Mouse (Mus musculus) stomach, embryonic 14.5 days (tissue): ENCODE results near the gene Pi4kb. TPM values are rescaled to one million over a fixed set of nuclear protein-coding genes. Genes with fewer than 3 reads are reported as not detected.
"Not testable (repeated sequence)": the region's sequence is repeated elsewhere in the genome, so short reads cannot be mapped to it uniquely, and the experiment has no call there.

Source experiments
- ATAC-seq: fragments of 200-750 bp; cut with Nextera tagmentation; 2 replicates; pipeline ENCODE4 v1.8.0; 2017; ENCODE audit warnings: low read depth, moderate TSS enrichment; ENCODE audit not compliant: insufficient number of reproducible peaks, insufficient read depth, low FRiP score
- H3K27ac ChIP-seq: fragments of 300-500 bp; sonication (generic); 2 replicates; pipeline ENCODE4 v1.5.1; 2014; ENCODE audit warnings: mild to moderate bottlenecking, low read length, moderate library complexity, mixed read lengths
- H3K27me3 ChIP-seq: fragments of 300-500 bp; sonication (generic); 2 replicates; pipeline ENCODE4 v1.6.1; 2014; ENCODE audit warnings: low read length, control low read depth, mixed read lengths; ENCODE audit not compliant: control insufficient read depth, insufficient read depth
- H3K36me3 ChIP-seq: fragments of 300-500 bp; sonication (generic); 2 replicates; pipeline ENCODE4 v1.6.1; 2014; ENCODE audit warnings: mild to moderate bottlenecking, control low read depth, low read length, moderate library complexity, mixed read lengths; ENCODE audit not compliant: control insufficient read depth, insufficient read depth
- H3K4me1 ChIP-seq: fragments of 300-500 bp; sonication (generic); 2 replicates; pipeline ENCODE4 v1.6.1; 2014; ENCODE audit warnings: low read length, control low read depth, mixed read lengths; ENCODE audit not compliant: control insufficient read depth, insufficient read depth
- H3K4me2 ChIP-seq: fragments of 300-500 bp; sonication (generic); replicated peaks from 2 replicates; pipeline ENCODE4 v1.6.1; 2014; ENCODE audit warnings: low read depth, low read length, control low read depth
- H3K4me3 ChIP-seq: fragments of 300-500 bp; sonication (generic); 2 replicates; pipeline ENCODE4 v1.5.1; 2014; ENCODE audit warnings: low read depth, low read length, control low read depth
- H3K9ac ChIP-seq: fragments of 300-500 bp; sonication (generic); replicated peaks from 2 replicates; pipeline ENCODE4 v1.6.1; 2014; ENCODE audit warnings: low read depth, mild to moderate bottlenecking, control low read depth, low read length, moderate library complexity, mixed read lengths
- H3K9me3 ChIP-seq: fragments of 300-500 bp; sonication (generic); 2 replicates; pipeline ENCODE4 v1.6.1; 2016; ENCODE audit warnings: low read depth, low read length, control low read depth; ENCODE audit not compliant: control insufficient read depth
- WGBS: fragments of 180-500 bp; shearing (Covaris S2); extraction: QIAGEN DNeasy Blood & Tissue Kit; methylation state at CpG from one replicate; pipeline ENCODE4 v1.1.7; 2014; 5-methylcytosine and 5-hydroxymethylcytosine counted together
- polyA plus RNA-seq: library from polyadenylated mRNA; unstranded; fragments of >200 nt; fragmentation: Nextera tagmentation; extraction: Ambion mirVana; gene quantifications from 2 replicates; pipeline ENCODE4 v1.2.1, GENCODE M21; 2014

The Pi4kb gene
- polyA plus RNA-seq, 1 experiment from 2014 or later, result 24.7 TPM

DNA sequence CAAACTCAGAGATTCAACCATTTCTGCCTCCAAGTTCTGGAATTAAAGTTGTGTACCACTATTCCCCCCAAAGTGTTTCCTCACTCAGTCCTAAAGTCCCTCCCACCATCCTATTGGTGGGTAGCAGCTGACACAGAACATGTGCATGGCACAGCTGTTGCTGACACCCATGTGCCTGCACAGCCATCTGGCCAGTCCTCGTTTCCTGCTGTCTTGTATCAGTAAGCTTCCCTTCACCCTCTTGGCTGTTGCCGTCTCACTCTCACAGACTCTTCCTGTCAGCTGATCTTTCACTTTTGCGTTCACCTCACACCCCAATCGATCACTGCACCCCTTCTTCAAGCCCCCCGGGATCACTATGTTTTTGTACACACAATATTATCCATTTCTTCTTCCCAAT, 53.2 kb downstream of the Pi4kb start:
- 34% methylated on average over 5 of the region's 5 CpGs for WGBS
- H3K4me2 ChIP-seq, result no peak overlapping the region
- no peak overlapping the region for H3K4me3 ChIP-seq
- ATAC-seq, result no peak
- no peaks in the 10 kb centered on the region for H3K27me3 ChIP-seq
- no peak overlapping the region for H3K27ac ChIP-seq
- no peak overlapping the region for H3K9ac ChIP-seq
- H3K36me3 ChIP-seq, result peaks cover 17% of the 10 kb centered on the region
- no peaks in the 10 kb centered on the region for H3K9me3 ChIP-seq
- H3K4me1 ChIP-seq, result peaks cover 12% of the 10 kb centered on the region; the same call in 1 of the 2 replicates

DNA sequence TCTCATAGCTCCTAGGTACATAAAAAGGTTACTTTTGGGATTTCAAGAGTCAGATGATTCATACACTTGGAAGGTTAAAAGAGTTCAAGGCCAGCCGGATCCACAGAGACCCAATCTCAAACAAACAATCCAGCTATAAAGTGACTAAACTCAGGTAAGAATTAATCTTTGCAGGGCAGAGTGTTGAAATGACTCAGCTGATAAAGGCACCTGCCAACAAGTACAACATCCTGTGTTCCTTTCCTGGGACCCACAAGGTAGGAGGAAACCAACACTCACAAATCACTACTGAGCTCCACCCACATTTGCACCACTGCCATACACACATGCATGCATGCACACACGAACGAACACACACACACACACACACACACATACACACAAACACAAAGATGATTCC, 54.1 kb downstream of the Pi4kb start:
- H3K9ac ChIP-seq, result no peak overlapping the region
- H3K4me1 ChIP-seq, result peaks cover 12% of the 10 kb centered on the region; the same call in 1 of the 2 replicates
- H3K4me3 ChIP-seq, result no peak overlapping the region
- H3K9me3 ChIP-seq, result no peaks in the 10 kb centered on the region
- peaks cover 26% of the 10 kb centered on the region for H3K36me3 ChIP-seq
- H3K27me3 ChIP-seq, result no peaks in the 10 kb centered on the region
- no peak overlapping the region for H3K4me2 ChIP-seq
- WGBS, result 65% methylated on average over 3 of the region's 3 CpGs
- ATAC-seq, result peak; percentile 30; the same call in 1 of the 2 replicates
- peak overlapping the region; percentile 21; the same call in 1 of the 2 replicates for H3K27ac ChIP-seq

DNA sequence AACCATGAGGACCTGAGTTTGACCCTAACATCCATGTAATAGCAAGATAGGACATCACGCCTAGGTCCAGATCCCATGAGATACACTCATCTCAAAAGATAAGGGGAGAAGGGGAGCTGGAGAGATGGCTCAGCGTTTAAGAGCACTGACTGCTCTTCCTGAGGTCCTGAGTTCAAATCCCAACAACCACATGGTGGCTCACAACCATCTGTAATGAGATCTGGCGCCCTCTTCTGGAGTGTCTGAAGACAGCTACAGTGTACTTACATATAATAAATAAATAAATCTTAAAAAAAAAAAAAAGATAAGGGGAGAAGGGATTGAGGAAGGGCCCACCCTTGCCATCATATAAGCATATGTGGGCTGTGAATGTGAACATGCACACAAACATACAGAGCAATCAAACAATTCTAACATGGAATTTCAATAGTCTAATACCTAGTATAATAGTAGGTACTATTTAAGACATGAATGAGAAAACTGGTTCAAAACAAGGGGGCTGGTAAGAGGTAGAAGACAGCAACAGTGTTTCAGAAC, 54.8 kb downstream of the Pi4kb start:
- H3K4me2 ChIP-seq, H3K4me3 ChIP-seq, H3K4me1 ChIP-seq, H3K27me3 ChIP-seq, H3K9me3 ChIP-seq, ATAC-seq, H3K9ac ChIP-seq: not testable (repeated sequence)
- WGBS, result 72% methylated on average over 3 of the region's 3 CpGs
- Histone ChIP-seq H3K27ac (peak overlapping the region; percentile 21; the same call in 1 of the 2 replicates), H3K36me3 (peaks cover 31% of the 10 kb centered on the region)

DNA sequence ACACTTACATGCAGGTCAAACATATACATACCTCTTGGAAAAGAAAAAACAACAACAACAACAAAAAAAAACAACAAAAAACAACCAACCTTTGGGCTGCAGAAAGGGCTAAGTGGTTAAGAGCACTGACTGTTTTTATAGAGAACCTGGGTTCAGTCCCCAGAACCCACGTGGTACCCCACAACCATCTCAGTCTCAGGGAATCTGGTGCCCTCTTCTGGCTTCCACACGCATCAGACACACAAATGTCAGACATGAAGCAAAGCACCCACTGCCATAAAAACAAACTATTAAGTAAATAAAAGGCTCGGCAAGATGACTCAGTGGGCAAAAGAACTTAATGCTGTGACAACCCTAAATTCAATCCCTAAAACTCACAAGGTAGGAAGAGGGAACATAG, 55.4 kb downstream of the Pi4kb start:
- no peak overlapping the region for H3K4me2 ChIP-seq
- H3K27ac ChIP-seq, result no peak overlapping the region
- no peaks in the 10 kb centered on the region for H3K27me3 ChIP-seq
- WGBS, result 66% methylated on average over 3 of the region's 3 CpGs
- H3K4me1 ChIP-seq, result peaks cover 3% of the 10 kb centered on the region; the same call in 1 of the 2 replicates
- H3K9ac ChIP-seq, result no peak overlapping the region
- H3K36me3 ChIP-seq, result peaks cover 37% of the 10 kb centered on the region
- ATAC-seq, result no peak
- no peaks in the 10 kb centered on the region for H3K9me3 ChIP-seq
- no peak overlapping the region for H3K4me3 ChIP-seq

DNA sequence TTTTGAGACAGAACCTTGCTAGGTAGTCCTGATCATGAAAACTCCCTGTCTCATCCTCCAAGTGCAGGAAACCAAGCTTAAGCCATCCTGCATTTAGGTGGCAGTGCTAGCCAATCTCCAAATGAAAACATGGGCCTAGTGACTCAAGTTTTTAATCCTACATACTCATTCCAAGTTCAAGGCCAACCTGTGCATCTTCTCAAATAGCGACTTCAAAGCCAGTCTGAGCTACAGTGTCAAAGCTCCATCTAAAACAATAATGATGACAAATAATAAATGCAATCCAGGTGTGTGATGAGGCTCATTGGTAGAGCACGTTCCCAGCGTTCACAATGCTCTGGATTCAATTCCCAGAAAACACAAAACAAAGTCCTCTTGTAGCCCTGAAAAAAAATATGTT, 67.1 kb downstream of the Pi4kb start:
- Histone ChIP-seq H3K4me2 (peak overlapping the region; percentile 66), H3K4me1 (peaks cover 5% of the 10 kb centered on the region; the same call in 1 of the 2 replicates), H3K4me3 (peak overlapping the region; percentile 91), H3K36me3 (peaks cover 15% of the 10 kb centered on the region), H3K27ac (no peak overlapping the region), H3K9ac (peak overlapping the region; percentile 68), H3K9me3 (no peaks in the 10 kb centered on the region), H3K27me3 (no peaks in the 10 kb centered on the region)
- no peak for ATAC-seq
- 11% methylated on average over 3 of the region's 3 CpGs for WGBS

DNA sequence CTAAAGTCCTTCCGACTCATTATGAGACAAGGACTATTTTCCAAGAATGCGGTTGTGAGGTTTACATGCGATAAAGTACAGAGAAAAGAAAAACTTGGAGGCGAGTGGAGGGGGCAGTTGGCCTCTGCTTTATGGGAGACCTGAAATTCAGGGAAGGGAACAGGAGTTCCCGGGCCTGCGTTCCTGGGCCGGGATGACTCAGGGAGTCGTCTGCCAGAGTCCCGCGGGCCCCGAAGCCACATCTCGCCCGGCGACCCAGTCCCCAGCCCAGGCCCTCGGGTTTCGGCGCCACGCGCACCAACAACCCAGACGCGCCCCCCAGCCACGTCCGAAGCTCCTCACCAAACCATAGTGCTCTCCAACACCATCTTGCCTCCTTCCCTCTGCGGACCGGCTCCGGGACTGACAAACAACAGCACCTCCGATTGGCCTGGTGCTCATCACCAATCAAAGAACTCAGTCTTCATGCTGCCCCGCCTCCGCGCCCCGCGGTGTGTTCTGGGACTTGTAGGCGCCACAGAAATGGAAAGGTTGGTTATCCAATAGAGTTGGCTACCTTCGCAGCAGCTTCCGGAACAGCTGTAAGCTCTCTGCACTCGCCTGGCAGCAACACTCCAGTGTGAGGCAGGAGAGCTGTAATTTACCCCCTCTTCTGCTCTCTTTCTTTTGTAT, 67.8 kb downstream of the Pi4kb start, which contains the start of gene Psmd4:
Psmd4 (minus strand) TSS at position 449 of the 672 bp plus-strand sequence.
- peak; percentile 98 for ATAC-seq
- Histone ChIP-seq H3K4me3 (peak within 1 kb of the TSS; percentile 91), H3K27ac (peak within 1 kb of the TSS; percentile 33; the same call in 1 of the 2 replicates), H3K36me3 (peaks cover 15% of the 10 kb centered on the region), H3K4me1 (peaks cover 5% of the 10 kb centered on the region; the same call in 1 of the 2 replicates), H3K9ac (peak within 1 kb of the TSS; percentile 68), H3K27me3 (no peaks in the 10 kb centered on the region), H3K9me3 (no peaks in the 10 kb centered on the region), H3K4me2 (peak within 1 kb of the TSS; percentile 66)
- WGBS, result under 1% methylated on average over 36 of the region's 36 CpGs

DNA sequence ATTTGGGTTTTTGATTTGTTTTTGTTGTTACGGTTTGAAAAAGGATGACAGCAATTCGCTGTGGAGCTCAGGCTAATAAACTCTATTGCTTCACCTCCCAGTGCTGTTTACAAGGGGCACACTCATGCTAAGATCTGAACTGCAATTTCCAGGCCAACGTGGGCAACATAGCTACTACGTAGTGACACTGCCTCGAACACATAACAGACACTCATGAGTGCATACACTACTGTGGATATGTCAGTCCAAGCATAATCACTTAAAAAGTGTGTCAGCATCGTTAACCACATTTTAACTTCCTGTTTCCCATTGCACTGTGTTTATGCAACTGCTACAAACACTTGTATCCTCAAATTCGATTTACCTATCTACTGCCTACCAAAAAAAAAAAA, 68.3 kb downstream of the Pi4kb start:
- no peak overlapping the region for H3K9ac ChIP-seq
- no peaks in the 10 kb centered on the region for H3K9me3 ChIP-seq
- H3K27ac ChIP-seq, result peak overlapping the region; percentile 29; the same call in 1 of the 2 replicates
- H3K36me3 ChIP-seq, result peaks cover 15% of the 10 kb centered on the region
- H3K4me3 ChIP-seq, result peak overlapping the region; percentile 91
- peaks cover 5% of the 10 kb centered on the region; the same call in 1 of the 2 replicates for H3K4me1 ChIP-seq
- no peaks in the 10 kb centered on the region for H3K27me3 ChIP-seq
- peak overlapping the region; percentile 66 for H3K4me2 ChIP-seq
- 26% methylated on average over 7 of the region's 7 CpGs for WGBS
- ATAC-seq, result peak; percentile 38

DNA sequence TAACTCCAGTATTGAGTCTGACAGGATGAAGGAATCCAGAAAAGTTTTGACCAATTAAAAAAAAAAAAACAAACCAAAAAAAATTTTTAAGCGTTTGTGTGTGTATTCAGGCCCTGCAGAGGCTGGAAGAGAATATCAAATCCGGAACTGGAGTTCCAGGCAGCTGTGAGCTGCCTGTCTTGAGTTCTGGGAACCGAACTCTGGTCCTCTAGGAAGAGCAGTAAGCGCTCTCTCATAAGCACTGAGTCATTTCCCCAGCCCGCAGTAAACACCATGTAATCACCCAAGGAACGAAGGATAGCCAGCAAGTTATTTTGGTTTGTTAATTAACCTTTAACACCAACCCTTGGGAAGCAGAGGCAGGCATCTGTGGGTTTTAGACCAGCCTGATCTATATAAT, 68.7 kb downstream of the Pi4kb start:
- no peaks in the 10 kb centered on the region for H3K9me3 ChIP-seq
- H3K9ac ChIP-seq, result no peak overlapping the region
- no peaks in the 10 kb centered on the region for H3K27me3 ChIP-seq
- WGBS, result 79% methylated on average over 6 of the region's 6 CpGs
- ATAC-seq, result no peak
- H3K4me1 ChIP-seq, result peaks cover 5% of the 10 kb centered on the region; the same call in 1 of the 2 replicates
- peaks cover 12% of the 10 kb centered on the region for H3K36me3 ChIP-seq
- H3K4me2 ChIP-seq, result no peak overlapping the region
- no peak overlapping the region for H3K4me3 ChIP-seq
- no peak overlapping the region for H3K27ac ChIP-seq
